Mouse (Mus musculus): ENCODE measurements around the gene Dkk2.

The Dkk2 gene

GRCm38 (mm10) chr3:132125227-132125740, 40.2 kb downstream of the Dkk2 start:
- no peak for DNase-seq

GRCm38 (mm10) chr3:132129730-132130274, 44.7 kb downstream of the Dkk2 start:
- no peak for DNase-seq

- no peak for DNase-seq
Observed at GRCm38 (mm10) chr3:132130781-132131180, 45.7 kb downstream of the Dkk2 start.

GRCm38 (mm10) chr3:132131939-132132338, 46.8 kb downstream of the Dkk2 start:
- no peak for DNase-seq

- no peak for DNase-seq
Observed at GRCm38 (mm10) chr3:132134502-132134901, 49.4 kb downstream of the Dkk2 start.

GRCm38 (mm10) chr3:132137802-132138378, 52.8 kb downstream of the Dkk2 start:
- DNase-seq: no peak

- DNase-seq: peak in 1 of 2 experiments; percentile 7
Observed at GRCm38 (mm10) chr3:132141031-132141430, 55.9 kb downstream of the Dkk2 start.

- no peak for DNase-seq
Observed at GRCm38 (mm10) chr3:132149446-132150025, 64.4 kb downstream of the Dkk2 start.

- no peak for DNase-seq
Observed at GRCm38 (mm10) chr3:132158817-132159216, 73.7 kb downstream of the Dkk2 start.

GRCm38 (mm10) chr3:132168911-132169310, 83.8 kb downstream of the Dkk2 start:
- DNase-seq: no peak

GRCm38 (mm10) chr3:132186888-132187552, 101.9 kb downstream of the Dkk2 start:
- DNase-seq: no peak

GRCm38 (mm10) chr3:132201950-132202349, 116.9 kb downstream of the Dkk2 start:
- DNase-seq: no peak

- DNase-seq: no peak
Observed at GRCm38 (mm10) chr3:132202665-132203064, 117.6 kb downstream of the Dkk2 start.

GRCm38 (mm10) chr3:132207469-132207868, 122.4 kb downstream of the Dkk2 start:
- DNase-seq: peak; percentile 83 to 85

GRCm38 (mm10) chr3:132211260-132211659, 126.2 kb downstream of the Dkk2 start:
- no peak for DNase-seq

- DNase-seq: no peak
Observed at GRCm38 (mm10) chr3:132219977-132220487, 134.9 kb downstream of the Dkk2 start.

GRCm38 (mm10) chr3:132227622-132228021, 142.5 kb downstream of the Dkk2 start:
- DNase-seq: no peak

Measured in kidney, postnatal 4 days (tissue).